Mouse (Mus musculus) limb, embryonic 11.5 days (tissue): ENCODE results near the gene Kif22. TPM values are rescaled to one million over a fixed set of nuclear protein-coding genes. Genes with fewer than 3 reads are reported as not detected.
A peak's percentile ranks its signal among the peaks of the same experiment; 100 is the strongest.

Experiments used
- ATAC-seq: fragments of 200-750 bp; cut with Nextera tagmentation; 2 replicates; pipeline ENCODE4 v1.8.0; 2017; ENCODE audit warnings: low read depth; ENCODE audit not compliant: insufficient number of reproducible peaks, low FRiP score, low TSS enrichment
- DNase-seq: peaks from one replicate; pipeline ENCODE4 v3.0.0-alpha.2; 2015; ENCODE audit warnings: low spot score
- H3K27ac ChIP-seq: fragments of 300-500 bp; sonication (generic); replicated peaks from 2 replicates; pipeline ENCODE4 v1.5.1; 2014; ENCODE audit warnings: low read depth, mild to moderate bottlenecking, low read length
- H3K27me3 ChIP-seq: fragments of 300-500 bp; sonication (generic); 2 replicates; pipeline ENCODE4 v1.6.1; 2014; ENCODE audit warnings: mild to moderate bottlenecking, low read length, mixed read lengths; ENCODE audit not compliant: control insufficient read depth, insufficient read depth
- H3K36me3 ChIP-seq: fragments of 300-500 bp; sonication (generic); 2 replicates; pipeline ENCODE4 v1.6.1; 2014; ENCODE audit warnings: mild to moderate bottlenecking, low read length, moderate library complexity, mixed read lengths; ENCODE audit not compliant: control insufficient read depth, insufficient read depth
- H3K4me1 ChIP-seq: fragments of 300-500 bp; sonication (generic); 2 replicates; pipeline ENCODE4 v1.6.1; 2014; ENCODE audit warnings: low read length, mixed read lengths; ENCODE audit not compliant: control insufficient read depth, insufficient read depth
- H3K4me2 ChIP-seq: fragments of 300-500 bp; sonication (generic); 2 replicates; pipeline ENCODE4 v1.6.1; 2014; ENCODE audit warnings: low read depth, mild to moderate bottlenecking, moderate library complexity; ENCODE audit not compliant: severe bottlenecking
- H3K4me3 ChIP-seq: fragments of 300-500 bp; sonication (generic); 2 replicates; pipeline ENCODE4 v1.5.1; 2014; ENCODE audit warnings: low read depth, low read length
- H3K9ac ChIP-seq: fragments of 300-500 bp; sonication (generic); 2 replicates; pipeline ENCODE4 v1.6.1; 2014; ENCODE audit warnings: mild to moderate bottlenecking, low read length
- H3K9me3 ChIP-seq: fragments of 300-500 bp; sonication (generic); 2 replicates; pipeline ENCODE4 v1.6.1; 2016; ENCODE audit warnings: low read length; ENCODE audit not compliant: control insufficient read depth
- whole genome bisulfite sequencing: fragments of 180-500 bp; shearing (Covaris S2); extraction: QIAGEN DNeasy Blood & Tissue Kit; methylation state at CpG from one replicate; pipeline ENCODE4 v1.1.7; 2014; 5-methylcytosine and 5-hydroxymethylcytosine counted together
- polyA plus RNA-seq: library from polyadenylated mRNA; unstranded; fragments of >200 nt; fragmentation: Nextera tagmentation; extraction: Ambion mirVana; gene quantifications from 2 replicates; pipeline ENCODE4 v1.2.1, GENCODE M21; 2014

Gene Kif22
- polyA plus RNA-seq, 1 experiment from 2014 or later, result 196 TPM

GRCm38 (mm10) chr7:127016971-127017949 is 25.0 kb downstream of the Kif22 start, which contains the start of gene Pagr1a:
TSS of gene Pagr1a (minus strand) at chr7:127017352.
- peak within 1 kb of the TSS; percentile 82 for H3K4me2 ChIP-seq
- ATAC-seq, result peak; percentile 66
- H3K4me1 ChIP-seq, result peaks cover 41% of the 10 kb centered on the region
- 4% methylated on average over 39 of the region's 39 CpGs for WGBS
- H3K36me3 ChIP-seq, result peaks cover 8% of the 10 kb centered on the region
- no peaks in the 10 kb centered on the region for H3K9me3 ChIP-seq
- peak within 1 kb of the TSS; percentile 64 for H3K4me3 ChIP-seq
- H3K27ac ChIP-seq, result peak within 1 kb of the TSS; percentile 85
- peak within 1 kb of the TSS; percentile 86 for H3K9ac ChIP-seq
- DNase-seq, result peak; percentile 98
- H3K27me3 ChIP-seq, result no peaks in the 10 kb centered on the region

DNA sequence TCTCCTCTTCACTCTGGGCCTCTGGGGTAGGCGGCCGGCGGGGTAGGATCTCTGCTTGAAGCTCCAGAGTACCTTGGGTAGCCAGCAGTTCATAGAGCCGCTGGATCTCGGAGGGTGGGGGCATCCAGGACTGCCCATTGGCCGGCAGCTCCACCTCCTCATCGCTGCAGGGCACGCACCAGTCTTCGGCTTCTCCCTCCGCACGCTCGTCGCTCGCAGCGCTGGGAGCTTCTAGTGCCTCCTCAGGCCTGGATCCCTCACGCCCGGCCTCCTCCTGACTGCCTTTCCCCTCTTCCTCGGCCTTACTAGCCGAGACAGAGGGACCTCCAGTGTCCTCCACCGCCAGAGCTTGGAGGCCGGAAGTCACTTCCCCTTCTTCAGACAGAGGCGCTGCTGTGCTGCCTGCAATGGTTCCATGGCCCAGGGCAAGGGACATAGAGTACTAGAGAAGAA is 25.8 kb downstream of the Kif22 start:
- H3K36me3 ChIP-seq, result peaks cover 4% of the 10 kb centered on the region; the same call in 1 of the 2 replicates
- H3K4me1 ChIP-seq, result peaks cover 35% of the 10 kb centered on the region
- peak overlapping the region; percentile 85 for H3K27ac ChIP-seq
- DNase-seq (no peak), ATAC-seq (peak; percentile 37; the same call in 1 of the 2 replicates)
- peak overlapping the region; percentile 82 for H3K4me2 ChIP-seq
- peak overlapping the region; percentile 86 for H3K9ac ChIP-seq
- under 1% methylated on average over 22 of the region's 22 CpGs for WGBS
- H3K9me3 ChIP-seq, result no peaks in the 10 kb centered on the region
- H3K4me3 ChIP-seq, result peak overlapping the region; percentile 64
- no peaks in the 10 kb centered on the region for H3K27me3 ChIP-seq

DNA sequence TGATC is 26.0 kb downstream of the Kif22 start, which contains the start of gene Pagr1b:
Gene Pagr1b, minus strand, starts transcription at position 4 of the 5 bp plus-strand sequence.
- Histone ChIP-seq H3K9ac (peak within 1 kb of the TSS; percentile 86), H3K9me3 (no peaks in the 10 kb centered on the region), H3K27me3 (no peaks in the 10 kb centered on the region), H3K36me3 (peaks cover 4% of the 10 kb centered on the region; the same call in 1 of the 2 replicates), H3K4me2 (peak within 1 kb of the TSS; percentile 82), H3K4me3 (peak within 1 kb of the TSS; percentile 64), H3K27ac (peak within 1 kb of the TSS; percentile 85), H3K4me1 (peaks cover 34% of the 10 kb centered on the region)
- DNase-seq (no peak), ATAC-seq (no peak)

DNA sequence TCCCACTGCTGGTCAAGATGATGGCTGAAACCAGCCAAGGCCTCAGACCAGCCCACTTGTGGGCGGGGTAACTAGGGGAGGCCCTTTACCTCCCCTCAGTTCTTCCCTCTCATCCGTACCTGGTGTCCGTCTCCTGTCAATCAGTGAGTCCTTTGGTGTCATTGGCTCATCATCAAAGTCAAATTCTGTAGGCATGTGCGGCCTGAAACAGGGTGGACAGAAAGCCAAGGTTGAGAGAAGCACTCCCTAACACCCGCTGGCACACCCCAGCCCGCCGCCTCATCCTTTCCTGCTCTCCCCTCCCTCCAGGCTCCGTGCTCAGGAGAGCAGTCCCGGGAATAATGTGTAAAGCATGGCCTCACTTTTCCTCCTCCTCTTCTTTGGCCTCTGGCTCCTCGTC is 26.2 kb downstream of the Kif22 start:
- ATAC-seq, result no peak; the same call in 1 of the 2 replicates
- WGBS, result 2% methylated on average over 10 of the region's 10 CpGs

DNA sequence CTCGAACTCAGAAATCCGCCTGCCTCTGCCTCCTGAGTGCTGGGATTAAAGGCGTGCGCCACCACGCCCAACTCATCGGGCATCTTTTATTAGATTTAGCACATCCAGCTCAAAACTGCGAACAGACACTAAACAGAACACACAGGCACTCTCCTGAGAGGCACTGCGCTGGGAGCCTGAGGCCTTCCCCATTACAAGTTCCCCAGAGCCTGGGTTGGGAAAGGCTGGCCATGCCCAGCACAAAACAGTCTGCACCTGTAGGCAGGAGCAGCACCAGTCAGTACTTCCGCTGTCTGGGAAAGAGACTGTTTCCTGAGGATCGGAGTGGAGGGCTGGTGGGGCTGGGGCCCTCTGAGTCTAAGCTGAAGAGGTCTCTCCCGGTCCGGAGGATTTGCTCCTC is 27.3 kb downstream of the Kif22 start:
- Histone ChIP-seq H3K9me3 (no peaks in the 10 kb centered on the region), H3K9ac (no peak overlapping the region), H3K4me1 (peaks cover 23% of the 10 kb centered on the region), H3K36me3 (peaks cover 4% of the 10 kb centered on the region; the same call in 1 of the 2 replicates), H3K4me2 (peak overlapping the region; percentile 82), H3K27ac (no peak overlapping the region), H3K4me3 (no peak overlapping the region), H3K27me3 (no peaks in the 10 kb centered on the region)
- DNase-seq (no peak), ATAC-seq (no peak)
- WGBS, result 94% methylated on average over 12 of the region's 12 CpGs

More for the DNA sequence above, 26.2 kb downstream of the Kif22 start:
- peak overlapping the region; percentile 86 for H3K9ac ChIP-seq
- H3K4me3 ChIP-seq, result peak overlapping the region; percentile 64
- peaks cover 32% of the 10 kb centered on the region for H3K4me1 ChIP-seq
- H3K4me2 ChIP-seq, result peak overlapping the region; percentile 82
- H3K27me3 ChIP-seq, result no peaks in the 10 kb centered on the region
- peak overlapping the region; percentile 85 for H3K27ac ChIP-seq
- no peak for DNase-seq
- H3K9me3 ChIP-seq, result no peaks in the 10 kb centered on the region
- peaks cover 4% of the 10 kb centered on the region; the same call in 1 of the 2 replicates for H3K36me3 ChIP-seq

DNA sequence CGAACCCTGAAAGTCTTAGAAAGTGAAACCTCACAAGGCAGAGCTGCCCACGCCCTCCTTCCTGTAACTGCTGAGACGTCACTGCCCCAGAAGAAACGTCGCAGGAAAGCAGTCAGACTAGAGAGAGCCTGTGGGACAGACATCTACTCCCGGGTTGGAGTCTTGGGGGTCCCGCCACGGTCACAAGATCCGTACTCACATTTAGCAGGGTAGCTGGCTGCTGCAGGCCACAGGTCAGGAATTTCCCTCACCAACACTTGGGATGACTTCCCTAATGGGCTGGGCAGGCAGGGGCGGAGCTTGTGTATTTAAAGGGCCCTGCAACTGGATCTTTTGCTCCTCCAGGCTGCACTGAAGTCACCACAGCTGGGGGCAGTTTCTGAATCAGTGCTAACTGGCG is 28.0 kb downstream of the Kif22 start, which contains the start of gene Mvp:
Gene Mvp, minus strand, starts transcription at position 302 of the 400 bp plus-strand sequence.
- Histone ChIP-seq H3K27ac (no peak within 1 kb of the TSS), H3K36me3 (peaks cover 4% of the 10 kb centered on the region; the same call in 1 of the 2 replicates), H3K9me3 (no peaks in the 10 kb centered on the region), H3K27me3 (no peaks in the 10 kb centered on the region), H3K4me1 (peaks cover 16% of the 10 kb centered on the region; the same call in 1 of the 2 replicates), H3K9ac (0 out of 2 replicates have a peak within 1 kb of the TSS, but pooled peaks have one; percentile 86), H3K4me3 (peak within 1 kb of the TSS; percentile 64), H3K4me2 (peak within 1 kb of the TSS; percentile 82)
- WGBS, result 46% methylated on average over 11 of the region's 11 CpGs
- ATAC-seq, result no peak
- peak; percentile 60 for DNase-seq

DNA sequence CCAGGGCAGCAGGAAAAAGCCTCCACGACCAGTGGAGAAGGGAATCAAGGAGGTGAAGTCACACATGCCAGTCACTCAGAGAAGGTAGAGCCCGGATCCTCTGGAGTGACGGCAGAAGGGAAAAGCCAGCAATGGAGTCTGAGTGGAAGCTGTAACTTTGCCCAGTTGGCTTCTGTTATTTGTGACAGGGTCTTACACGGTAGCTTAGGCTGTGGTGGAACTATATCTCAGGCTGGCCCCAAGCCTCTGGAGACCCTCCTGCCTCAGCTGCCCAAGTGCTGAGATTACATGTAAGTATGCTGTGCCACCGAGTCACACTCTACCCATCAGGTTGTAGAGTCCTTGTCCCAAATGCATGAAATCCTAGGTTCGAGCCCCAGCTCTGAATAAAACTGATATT is 28.9 kb downstream of the Kif22 start:
- Histone ChIP-seq H3K4me1 (peaks cover 16% of the 10 kb centered on the region; the same call in 1 of the 2 replicates), H3K4me3 (no peak overlapping the region), H3K9ac (no peak overlapping the region), H3K36me3 (peaks cover 4% of the 10 kb centered on the region; the same call in 1 of the 2 replicates), H3K27me3 (no peaks in the 10 kb centered on the region), H3K27ac (no peak overlapping the region), H3K9me3 (no peaks in the 10 kb centered on the region), H3K4me2 (no peak overlapping the region)
- DNase-seq, result no peak
- no peak for ATAC-seq
- 93% methylated on average over 6 of the region's 6 CpGs for WGBS

DNA sequence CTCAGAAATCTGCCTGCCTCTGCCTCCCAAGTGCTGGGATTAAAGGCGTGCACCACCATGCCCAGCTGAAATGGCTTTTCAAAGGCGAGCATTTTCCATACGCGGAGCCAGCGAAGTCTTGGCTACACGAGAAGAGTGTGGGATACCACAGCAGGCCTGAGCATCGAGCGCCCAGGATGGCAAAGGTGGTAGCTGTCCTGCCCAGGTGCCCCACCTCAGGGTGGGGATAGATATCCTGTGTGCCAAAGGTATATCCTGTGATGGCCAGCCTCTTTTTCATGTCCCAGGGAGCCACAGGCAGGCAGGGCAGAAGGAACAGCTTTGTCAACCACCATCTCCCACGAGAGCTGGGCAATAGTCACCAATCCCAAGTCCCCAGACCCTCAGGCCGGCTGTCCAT is 29.4 kb downstream of the Kif22 start:
- Histone ChIP-seq H3K4me3 (no peak overlapping the region), H3K9ac (no peak overlapping the region), H3K27ac (no peak overlapping the region), H3K9me3 (no peaks in the 10 kb centered on the region), H3K27me3 (no peaks in the 10 kb centered on the region), H3K4me2 (no peak overlapping the region), H3K36me3 (peaks cover 4% of the 10 kb centered on the region; the same call in 1 of the 2 replicates), H3K4me1 (peaks cover 16% of the 10 kb centered on the region; the same call in 1 of the 2 replicates)
- ATAC-seq (no peak), DNase-seq (no peak)
- 93% methylated on average over 10 of the region's 10 CpGs for WGBS
